Mouse (Mus musculus) liver, adult 10 weeks (tissue): Measurements from ENCODE around the gene Pex7. TPM values are rescaled to one million over a fixed set of nuclear protein-coding genes. Genes with fewer than 3 reads are reported as not detected.

Experiments
- polyA plus RNA-seq: library from polyadenylated mRNA; stranded (reverse); fragments of 350-450 nt; fragmentation: Illumina TruSeq; extraction: RNeasy Lipid Tissue Mini Kit (QIAGEN cat#74804); gene quantifications from one replicate; pipeline ENCODE4 v1.2.3, GENCODE M21; 2014; ENCODE audit warnings: low read depth, low replicate concordance

Gene Pex7
- polyA plus RNA-seq: 69.2 TPM

GRCm38 (mm10) chr10:19907246-19907804 lies at the start of gene Pex7:
TSS of gene Pex7 (minus strand) at chr10:19907689.

GRCm38 (mm10) chr10:19934384-19935294 lies 27.1 kb upstream of the Pex7 start, which contains the start of gene Map3k5:
TSS of gene Map3k5 (plus strand) at chr10:19934472.

GRCm38 (mm10) chr10:19850998-19851691 lies 56.3 kb downstream of the Pex7 start, which contains the start of gene Slc35d3:
TSS of gene Slc35d3 (minus strand) at chr10:19851459.

Other genes with a start within 250 kb of the Pex7 start
- gene Il20ra, start 195.1 kb downstream of the Pex7 start, polyA plus RNA-seq: not detected
- not detected for gene Slc35d3, start 56.2 kb downstream of the Pex7 start, polyA plus RNA-seq
- gene Map3k5, start 26.8 kb upstream of the Pex7 start, polyA plus RNA-seq: 9.0 TPM
- gene Map7, start 240.8 kb upstream of the Pex7 start, polyA plus RNA-seq: 18.1 TPM